Mouse (Mus musculus) macrophage (primary cell): ENCODE measurements around the gene Mindy4. TPM values are rescaled to one million over a fixed set of nuclear protein-coding genes. Genes with fewer than 3 reads are reported as not detected.

Source experiments
- H3K27ac ChIP-seq: fragments of 350-480 bp; formaldehyde crosslinking; 2 replicates; pipeline ENCODE4 v1.9.0; 2021
- H3K36me3 ChIP-seq: fragments of 350-480 bp; formaldehyde crosslinking; 2 replicates; pipeline ENCODE4 v1.9.0; 2021; ENCODE audit errors: inconsistent target
- H3K4me3 ChIP-seq: fragments of 350-480 bp; formaldehyde crosslinking; 2 replicates; pipeline ENCODE4 v1.9.0; 2021; ENCODE audit errors: inconsistent target
- H3K79me2 ChIP-seq: fragments of 350-480 bp; formaldehyde crosslinking; 2 replicates; pipeline ENCODE4 v1.9.0; 2021; ENCODE audit errors: inconsistent target
- WGBS: methylation state at CpG from one replicate; pipeline ENCODE4 v1.1.7; 2026; ENCODE audit warnings: inconsistent platforms; ENCODE audit not compliant: missing documents; 5-methylcytosine and 5-hydroxymethylcytosine counted together
- polyA plus RNA-seq: library from polyadenylated mRNA; stranded (reverse); fragments of 250-400 nt; gene quantifications from 3 replicates; pipeline ENCODE4 v1.2.4, GENCODE M21; 2018; ENCODE audit warnings: inconsistent platforms

Gene Mindy4
- polyA plus RNA-seq, 1 experiment from 2014 or later: 0.34 TPM

GRCm38 (mm10) chr6:55288007-55288602 is 84.9 kb downstream of the Mindy4 start:
- no peaks in the 10 kb centered on the region for H3K36me3 ChIP-seq
- 91% methylated on average over 5 of the region's 5 CpGs for WGBS
- H3K79me2 ChIP-seq: no peaks in the 10 kb centered on the region
- no peak overlapping the region for H3K4me3 ChIP-seq
- no peak overlapping the region for H3K27ac ChIP-seq

GRCm38 (mm10) chr6:55294549-55295131 is 91.5 kb downstream of the Mindy4 start:
- Histone ChIP-seq H3K27ac (no peak overlapping the region), H3K36me3 (no peaks in the 10 kb centered on the region), H3K79me2 (no peaks in the 10 kb centered on the region), H3K4me3 (no peak overlapping the region)
- 55% methylated on average over 19 of the region's 19 CpGs for WGBS

DNA sequence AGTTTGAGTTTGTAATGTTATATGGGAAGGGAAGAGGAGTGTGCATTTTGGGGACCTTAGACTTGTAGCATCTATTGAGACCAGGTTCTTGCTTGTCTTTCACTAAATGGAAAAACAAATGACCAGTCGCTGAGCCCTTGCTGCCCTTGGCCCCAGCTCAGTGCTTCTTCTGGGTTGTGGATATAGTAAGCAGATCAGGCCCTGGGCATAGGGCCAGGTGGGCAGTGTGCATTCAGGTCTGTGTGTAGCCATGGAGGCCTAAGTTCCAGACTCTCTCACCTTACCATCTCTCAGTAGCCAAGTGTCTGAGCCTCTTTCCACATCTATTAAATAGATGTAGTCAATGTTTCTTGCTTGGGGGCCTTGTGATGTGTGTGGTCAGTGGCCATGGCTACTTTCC is 92.1 kb downstream of the Mindy4 start:
- no peaks in the 10 kb centered on the region for H3K36me3 ChIP-seq
- H3K79me2 ChIP-seq: no peaks in the 10 kb centered on the region
- no peak overlapping the region for H3K27ac ChIP-seq
- no peak overlapping the region for H3K4me3 ChIP-seq
- WGBS: 67% methylated on average over 1 of the region's 1 CpGs

DNA sequence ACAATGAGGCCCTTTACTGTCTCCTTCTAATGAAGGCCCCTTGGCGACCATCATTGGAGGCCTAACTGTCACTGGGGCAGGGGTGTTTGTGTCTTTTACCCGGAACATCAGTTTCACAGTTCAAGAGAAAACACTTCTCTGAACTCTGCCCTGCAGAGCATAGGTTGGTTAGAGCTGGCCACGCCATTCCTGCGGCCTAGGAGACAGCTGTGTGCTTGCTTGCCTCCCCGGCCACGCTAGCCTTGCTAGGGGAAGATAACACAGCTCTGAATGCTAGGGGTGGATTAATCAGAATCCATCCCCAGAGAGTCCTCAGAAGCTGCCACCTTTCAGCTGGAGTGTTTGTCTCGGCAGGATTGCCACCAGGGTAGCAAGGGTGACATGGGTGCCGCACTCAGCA is 96.3 kb downstream of the Mindy4 start:
- no peak overlapping the region for H3K27ac ChIP-seq
- H3K36me3 ChIP-seq: no peaks in the 10 kb centered on the region
- no peak overlapping the region for H3K4me3 ChIP-seq
- no peaks in the 10 kb centered on the region for H3K79me2 ChIP-seq
- WGBS: 89% methylated on average over 8 of the region's 8 CpGs

- Histone ChIP-seq H3K79me2 (no peaks in the 10 kb centered on the region), H3K27ac (no peak overlapping the region), H3K4me3 (no peak overlapping the region), H3K36me3 (no peaks in the 10 kb centered on the region)
- 96% methylated on average over 2 of the region's 2 CpGs for WGBS
Observed at GRCm38 (mm10) chr6:55299917-55300316, 96.7 kb downstream of the Mindy4 start.

DNA sequence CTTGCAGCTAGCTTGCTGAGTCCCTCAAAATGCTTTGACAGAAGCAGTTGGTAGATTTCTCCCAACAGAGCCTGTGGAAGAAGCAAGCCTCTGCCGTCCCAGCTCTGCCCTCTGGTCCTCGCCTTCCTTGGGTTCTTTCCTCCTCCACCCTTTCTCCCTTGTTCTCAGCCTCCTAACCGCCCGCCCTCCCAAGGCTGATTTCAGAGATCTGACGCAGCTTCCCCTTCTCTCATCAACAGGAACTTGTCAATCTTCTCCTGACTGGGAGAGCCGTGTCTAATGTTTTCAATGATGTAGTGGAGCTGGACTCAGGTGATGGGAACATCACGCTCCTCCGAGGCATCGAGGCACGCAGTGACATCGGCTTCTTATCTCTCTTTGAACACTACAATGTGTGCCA is 97.5 kb downstream of the Mindy4 start:
- WGBS: 72% methylated on average over 11 of the region's 11 CpGs
- Histone ChIP-seq H3K27ac (no peak overlapping the region), H3K79me2 (no peaks in the 10 kb centered on the region), H3K36me3 (no peaks in the 10 kb centered on the region), H3K4me3 (no peak overlapping the region)

DNA sequence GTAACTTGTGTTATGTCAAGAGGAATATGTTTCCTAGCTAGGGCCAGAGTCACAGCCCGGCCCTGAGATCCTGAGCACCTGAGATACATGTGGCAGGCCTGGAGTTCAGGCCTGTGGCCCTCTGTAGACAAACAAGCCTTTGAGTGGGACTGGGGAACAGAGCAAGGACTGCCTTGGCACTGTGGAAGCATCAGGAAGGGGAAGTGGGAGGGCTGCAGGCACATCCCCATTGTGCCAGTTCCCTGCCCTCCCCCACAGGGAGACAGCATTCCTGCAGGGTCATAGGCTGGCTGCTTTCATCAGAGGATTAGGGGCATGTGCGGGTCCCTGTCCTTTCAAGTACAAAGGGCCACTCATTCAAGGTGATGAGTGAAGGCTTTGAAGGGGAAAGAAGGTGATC is 107.0 kb downstream of the Mindy4 start:
- no peaks in the 10 kb centered on the region for H3K79me2 ChIP-seq
- no peak overlapping the region for H3K27ac ChIP-seq
- H3K4me3 ChIP-seq: no peak overlapping the region
- no peaks in the 10 kb centered on the region for H3K36me3 ChIP-seq
- WGBS: 91% methylated on average over 2 of the region's 2 CpGs

GRCm38 (mm10) chr6:55311962-55312361 is 108.8 kb downstream of the Mindy4 start:
- H3K79me2 ChIP-seq: no peaks in the 10 kb centered on the region
- H3K36me3 ChIP-seq: no peaks in the 10 kb centered on the region
- 97% methylated on average over 5 of the region's 5 CpGs for WGBS
- H3K27ac ChIP-seq: no peak overlapping the region
- no peak overlapping the region for H3K4me3 ChIP-seq

DNA sequence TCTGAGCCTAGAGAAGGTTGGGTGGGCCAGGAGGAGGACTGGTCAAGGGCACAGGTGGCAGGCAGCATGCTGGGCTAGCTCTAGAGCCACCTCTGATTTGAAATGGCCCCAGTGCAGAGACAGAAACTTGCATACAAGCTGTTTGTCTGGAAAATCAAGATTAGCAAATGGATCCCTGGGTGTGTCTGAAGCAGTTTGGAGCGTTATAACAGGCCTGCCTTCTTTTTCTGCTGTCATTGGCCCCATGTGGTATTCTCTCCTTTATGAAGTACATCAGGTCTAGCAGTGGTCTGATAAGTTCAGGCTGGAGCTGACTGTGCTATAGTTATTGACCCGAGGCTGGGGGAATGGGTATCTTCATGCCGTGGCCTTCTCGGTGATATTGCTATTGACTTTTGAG is 110.7 kb downstream of the Mindy4 start:
- WGBS: 96% methylated on average over 4 of the region's 4 CpGs
- Histone ChIP-seq H3K27ac (no peak overlapping the region), H3K4me3 (no peak overlapping the region), H3K36me3 (no peaks in the 10 kb centered on the region), H3K79me2 (no peaks in the 10 kb centered on the region)

- H3K79me2 ChIP-seq: no peaks in the 10 kb centered on the region
- no peak overlapping the region for H3K27ac ChIP-seq
- no peaks in the 10 kb centered on the region for H3K36me3 ChIP-seq
- no peak overlapping the region for H3K4me3 ChIP-seq
- WGBS: 96% methylated on average over 8 of the region's 8 CpGs
Observed at GRCm38 (mm10) chr6:55314628-55315027, 111.4 kb downstream of the Mindy4 start.

- no peaks in the 10 kb centered on the region for H3K79me2 ChIP-seq
- no peak overlapping the region for H3K4me3 ChIP-seq
- 100% methylated on average over 3 of the region's 3 CpGs for WGBS
- no peaks in the 10 kb centered on the region for H3K36me3 ChIP-seq
- no peak overlapping the region for H3K27ac ChIP-seq
Observed at GRCm38 (mm10) chr6:55318597-55318996, 115.4 kb downstream of the Mindy4 start.

DNA sequence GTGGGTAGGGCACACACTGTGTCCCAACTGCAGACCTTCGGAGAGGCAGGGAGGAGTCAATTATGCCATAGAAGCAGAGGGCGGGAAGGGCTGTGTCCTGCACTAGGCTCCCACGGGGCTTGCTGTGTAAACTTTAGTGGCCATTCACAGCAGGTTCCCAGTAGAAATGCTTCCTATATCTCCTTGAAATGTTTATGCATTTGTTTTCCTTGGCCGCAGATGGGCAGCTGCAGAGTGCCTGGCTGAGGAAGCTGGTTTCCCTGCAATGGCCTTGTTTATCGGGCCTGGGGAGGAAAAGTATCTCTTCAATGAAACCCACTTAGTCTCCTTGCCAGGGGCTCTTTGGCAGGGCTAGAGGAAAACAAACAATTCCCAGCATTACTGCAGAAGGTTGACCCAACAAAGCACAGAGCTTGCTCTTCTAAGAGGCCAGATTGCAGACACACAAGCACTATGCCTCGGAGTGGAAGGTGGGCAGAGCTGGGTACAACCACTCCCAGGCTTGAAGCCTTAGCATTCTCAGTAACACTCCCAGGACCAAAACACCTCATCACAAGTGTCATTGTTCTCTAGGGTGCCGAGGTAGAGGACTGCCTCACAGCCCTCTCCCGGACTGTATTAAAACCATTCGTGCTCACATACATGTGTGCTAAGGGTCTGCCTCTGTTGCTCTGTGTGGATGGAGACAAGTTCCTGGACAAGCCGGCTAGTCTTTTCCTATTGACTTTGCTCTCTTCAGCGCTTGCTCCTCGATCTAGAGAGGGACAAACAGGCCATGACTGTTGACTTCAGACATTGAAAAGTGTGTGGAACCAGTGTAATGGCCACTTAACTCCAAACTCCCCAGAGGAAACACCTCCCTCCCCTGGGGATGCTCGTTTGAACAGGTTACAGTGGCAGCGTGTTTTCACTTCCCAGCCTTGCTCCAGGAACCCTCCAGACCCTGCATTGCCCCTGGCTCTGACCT is 116.7 kb downstream of the Mindy4 start:
- Histone ChIP-seq H3K36me3 (no peaks in the 10 kb centered on the region), H3K79me2 (no peaks in the 10 kb centered on the region), H3K4me3 (no peak overlapping the region), H3K27ac (no peak overlapping the region)
- 90% methylated on average over 14 of the region's 14 CpGs for WGBS

GRCm38 (mm10) chr6:55320894-55321293 is 117.7 kb downstream of the Mindy4 start:
- H3K79me2 ChIP-seq: no peaks in the 10 kb centered on the region
- H3K36me3 ChIP-seq: no peaks in the 10 kb centered on the region
- H3K4me3 ChIP-seq: no peak overlapping the region
- 83% methylated on average over 4 of the region's 4 CpGs for WGBS
- H3K27ac ChIP-seq: no peak overlapping the region

GRCm38 (mm10) chr6:55321518-55321917 is 118.3 kb downstream of the Mindy4 start:
- Histone ChIP-seq H3K79me2 (no peaks in the 10 kb centered on the region), H3K36me3 (no peaks in the 10 kb centered on the region), H3K4me3 (no peak overlapping the region), H3K27ac (no peak overlapping the region)
- WGBS: 94% methylated on average over 6 of the region's 6 CpGs

DNA sequence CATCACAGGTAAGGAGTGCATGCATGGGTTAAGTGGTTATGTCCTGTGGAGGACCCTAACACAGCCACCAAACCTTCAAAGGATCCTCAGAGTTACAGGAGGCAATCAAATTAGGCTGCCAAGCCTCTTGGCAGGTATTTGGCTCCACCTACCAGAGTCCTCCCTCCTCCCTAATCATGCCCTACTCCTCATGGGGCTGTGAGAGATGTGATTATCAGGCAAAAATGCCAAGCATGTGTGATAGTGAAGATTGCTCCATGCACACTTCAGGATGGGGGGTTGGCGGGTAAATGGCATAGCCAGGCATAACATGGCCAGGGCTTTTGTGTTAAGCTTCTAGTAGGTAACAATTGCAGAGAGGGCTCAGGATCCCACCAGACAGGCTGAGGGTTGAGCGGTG is 119.8 kb downstream of the Mindy4 start:
- Histone ChIP-seq H3K79me2 (no peaks in the 10 kb centered on the region), H3K4me3 (no peak overlapping the region), H3K36me3 (no peaks in the 10 kb centered on the region), H3K27ac (no peak overlapping the region)
- WGBS: 100% methylated on average over 2 of the region's 2 CpGs
